Comparison of ENCODE assay signal across 14 mouse cellular contexts in genomic region chr11:77106961-77107360, GRCm38 (mm10).
DNase-seq lines count a peak whose midpoint lies in the region.
"Had no signal": no experiment of that assay in that cellular context is flagged by ENCODE, and none has a peak within 500 bp of the region (broad histone marks: within the 10 kb centered on the region; RNA-seq: fewer than 3 reads in every experiment).

No protein-coding gene starts in this region.

- peak; percentile 40 for DNase-seq in ES-CJ7 (ENCODE audit: low read depth, low spot score)
- DNase-seq in R1 (ENCODE audit: low read depth, low spot score) = peak; percentile 55
- no peak for DNase-seq in lung, postnatal 36 days
- DNase-seq in cerebellum, postnatal 14 days = no peak
- DNase-seq in right cerebral cortex, postnatal 10 days (ENCODE audit: low spot score in 2 of 2) = no peak
- DNase-seq: adrenal gland, adult 8-10 months; adrenal gland, postnatal 14 days; adrenal gland, postnatal 36 days; cerebellum, adult 11-12 months; cerebellum, adult 2 months; cerebellum, adult 9-10 months; cerebellum, postnatal 10 days; cerebellum, postnatal 36 days; embryo, embryonic 11 days had no signal

Comparison
In these comparisons a context has a peak if more than half of its experiments do, and no peak if none do; other contexts are left out.
1. DNase-seq: peak in ES-CJ7 (single experiment) and R1 (single experiment); none in lung, postnatal 36 days (single experiment), cerebellum, postnatal 14 days (0 of 2) and right cerebral cortex, postnatal 10 days (0 of 2).